Mouse (Mus musculus) ES-CJ7 (cell line): Measurements from ENCODE around the gene Pxmp4.

Source experiments
- DNase-seq: peaks from one replicate; pipeline ENCODE4 v3.0.0; 2011; ENCODE audit warnings: low read depth, low spot score

Pxmp4 gene

GRCm38 (mm10) chr2:154613118-154614115 is 9.9 kb upstream of the Pxmp4 start, which contains the start of the genes Zfp341 and 4930519P11Rik:
Zfp341 (plus strand) TSS chr2:154613297.
4930519P11Rik (minus strand) TSS chr2:154613437.
- DNase-seq = peak; percentile 90

GRCm38 (mm10) chr2:154609050-154609767 is 5.7 kb upstream of the Pxmp4 start:
- DNase-seq = no peak

GRCm38 (mm10) chr2:154606965-154607364 is 3.5 kb upstream of the Pxmp4 start:
- DNase-seq = no peak

- no peak for DNase-seq
Measured at GRCm38 (mm10) chr2:154604156-154604555, 648 bp upstream of the Pxmp4 start.

GRCm38 (mm10) chr2:154603007-154603637 is 386 bp downstream of the Pxmp4 start:
- no peak for DNase-seq

GRCm38 (mm10) chr2:154601324-154601723 is 2.2 kb downstream of the Pxmp4 start:
- DNase-seq = no peak

GRCm38 (mm10) chr2:154600586-154600985 is 2.9 kb downstream of the Pxmp4 start:
- no peak for DNase-seq

GRCm38 (mm10) chr2:154597399-154597798 is 6.1 kb downstream of the Pxmp4 start:
- DNase-seq = no peak

- no peak for DNase-seq
Measured at GRCm38 (mm10) chr2:154595775-154596174, 7.7 kb downstream of the Pxmp4 start.

GRCm38 (mm10) chr2:154593025-154593424 is 10.5 kb downstream of the Pxmp4 start:
- peak; percentile 95 for DNase-seq

GRCm38 (mm10) chr2:154591239-154591638 is 12.3 kb downstream of the Pxmp4 start:
- DNase-seq = no peak

- no peak for DNase-seq
Measured at GRCm38 (mm10) chr2:154589051-154589450, 14.5 kb downstream of the Pxmp4 start.

GRCm38 (mm10) chr2:154586405-154586804 is 17.1 kb downstream of the Pxmp4 start:
- peak; percentile 74 for DNase-seq

- no peak for DNase-seq
Measured at GRCm38 (mm10) chr2:154584931-154585601, 18.4 kb downstream of the Pxmp4 start.

- no peak for DNase-seq
Measured at GRCm38 (mm10) chr2:154583906-154584872, 19.3 kb downstream of the Pxmp4 start.

GRCm38 (mm10) chr2:154581421-154581820 is 22.1 kb downstream of the Pxmp4 start:
- peak; percentile 52 for DNase-seq

- DNase-seq = no peak
Measured at GRCm38 (mm10) chr2:154580586-154580985, 22.9 kb downstream of the Pxmp4 start.

- DNase-seq = no peak
Measured at GRCm38 (mm10) chr2:154577744-154578067, 25.8 kb downstream of the Pxmp4 start.

GRCm38 (mm10) chr2:154576876-154577743 is 26.4 kb downstream of the Pxmp4 start:
- DNase-seq = no peak
